Mouse (Mus musculus) limb, embryonic 13.5 days (tissue): ENCODE measurements around the gene Uggt1. TPM values are rescaled to one million over a fixed set of nuclear protein-coding genes. Genes with fewer than 3 reads are reported as not detected.

ENCODE experiments used
- ATAC-seq: fragments of 200-750 bp; cut with Nextera tagmentation; 2 replicates; pipeline ENCODE4 v1.8.0; 2017; ENCODE audit warnings: low read depth, moderate number of reproducible peaks, moderate TSS enrichment; ENCODE audit not compliant: low FRiP score
- H3K27ac ChIP-seq: fragments of 300-500 bp; sonication (generic); 2 replicates; pipeline ENCODE4 v1.5.1; 2015; ENCODE audit warnings: inconsistent platforms, mild to moderate bottlenecking, moderate library complexity
- H3K27me3 ChIP-seq: fragments of 300-500 bp; sonication (generic); 2 replicates; pipeline ENCODE4 v1.6.1; 2015; ENCODE audit warnings: mild to moderate bottlenecking, inconsistent platforms
- H3K36me3 ChIP-seq: fragments of 300-500 bp; sonication (generic); 2 replicates; pipeline ENCODE4 v1.6.1; 2015; ENCODE audit warnings: inconsistent platforms, mild to moderate bottlenecking, moderate library complexity
- H3K4me1 ChIP-seq: fragments of 300-500 bp; sonication (generic); 2 replicates; pipeline ENCODE4 v1.6.1; 2015; ENCODE audit warnings: inconsistent platforms
- H3K4me2 ChIP-seq: fragments of 300-500 bp; sonication (generic); replicated peaks from 2 replicates; pipeline ENCODE4 v1.6.1; 2015; ENCODE audit warnings: inconsistent platforms, mild to moderate bottlenecking, moderate library complexity
- H3K4me3 ChIP-seq: fragments of 300-500 bp; sonication (generic); 2 replicates; pipeline ENCODE4 v1.5.1; 2015; ENCODE audit warnings: moderate library complexity, mild to moderate bottlenecking, inconsistent platforms
- H3K9ac ChIP-seq: fragments of 300-500 bp; sonication (generic); 2 replicates; pipeline ENCODE4 v1.6.1; 2015; ENCODE audit warnings: mild to moderate bottlenecking, inconsistent platforms
- H3K9me3 ChIP-seq: fragments of 300-500 bp; sonication (generic); 2 replicates; pipeline ENCODE4 v1.6.1; 2016; ENCODE audit warnings: inconsistent platforms
- WGBS: fragments of 180-500 bp; shearing (Covaris S2); methylation state at CpG from one replicate; pipeline ENCODE4 v1.1.7; 2015; 5-methylcytosine and 5-hydroxymethylcytosine counted together
- polyA plus RNA-seq: library from polyadenylated mRNA; unstranded; fragments of >200 nt; fragmentation: Nextera tagmentation; extraction: Ambion mirVana; gene quantifications from 2 replicates; pipeline ENCODE4 v1.2.1, GENCODE M21; 2015

Gene Uggt1
- polyA plus RNA-seq: 52.4 and 54.6 TPM in 2 replicates

DNA sequence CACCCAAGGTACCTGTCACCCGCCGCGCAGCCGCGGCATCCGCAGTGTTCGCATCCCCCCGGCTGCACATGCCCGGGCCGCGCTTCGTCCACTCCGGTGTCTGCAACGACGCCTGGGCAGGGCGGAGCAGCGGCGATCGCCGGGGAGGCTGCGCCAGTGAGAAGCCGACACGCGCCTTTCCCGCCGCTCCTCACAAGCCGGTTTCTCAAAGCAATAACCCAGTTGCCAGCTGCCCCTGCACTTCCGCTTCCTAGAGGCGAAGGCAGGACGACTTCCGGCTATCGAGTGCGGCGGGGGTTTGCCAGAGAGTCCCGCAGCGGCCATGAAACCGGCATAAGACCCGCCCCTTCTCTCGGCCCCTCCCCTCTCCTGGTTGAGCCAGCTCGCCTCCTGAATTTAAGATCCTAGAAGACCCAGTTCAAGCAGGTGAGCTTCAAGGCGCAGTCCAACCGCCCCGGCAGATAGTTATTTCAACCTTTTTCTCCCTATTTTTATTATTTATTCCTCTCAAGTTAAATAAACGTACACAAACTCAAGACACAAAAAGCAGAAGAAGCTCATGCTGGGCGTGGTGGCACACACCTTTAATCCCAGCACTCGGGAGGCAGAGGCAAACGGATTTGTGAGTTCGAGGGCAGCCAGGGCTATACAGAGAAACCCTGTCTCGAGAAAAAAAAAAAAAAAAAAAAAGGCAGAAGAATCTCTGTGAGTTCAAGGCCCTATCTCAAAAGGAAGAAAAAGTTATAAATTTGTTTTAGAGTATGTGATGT, at the start of gene Uggt1:
Gene Uggt1, minus strand, starts transcription at position 663 of the 770 bp plus-strand sequence.
- Histone ChIP-seq H3K36me3 (no peaks in the 10 kb centered on the region), H3K9ac (peak within 1 kb of the TSS; percentile 86), H3K4me2 (peak within 1 kb of the TSS; percentile 86), H3K4me3 (peak within 1 kb of the TSS; percentile 95), H3K9me3 (no peaks in the 10 kb centered on the region), H3K27ac (peak within 1 kb of the TSS; percentile 73), H3K27me3 (no peaks in the 10 kb centered on the region), H3K4me1 (peaks cover 18% of the 10 kb centered on the region)
- peak; percentile 96 for ATAC-seq
- 3% methylated on average over 49 of the region's 49 CpGs for WGBS

GRCm38 (mm10) chr1:36293470-36293869, 49.0 kb upstream of the Uggt1 start:
- no peak overlapping the region for H3K4me3 ChIP-seq
- H3K36me3 ChIP-seq: no peaks in the 10 kb centered on the region
- no peak overlapping the region for H3K4me2 ChIP-seq
- H3K27ac ChIP-seq: no peak overlapping the region
- no peak overlapping the region for H3K9ac ChIP-seq
- H3K4me1 ChIP-seq: no peaks in the 10 kb centered on the region
- H3K27me3 ChIP-seq: peaks cover 17% of the 10 kb centered on the region
- H3K9me3 ChIP-seq: no peaks in the 10 kb centered on the region
- 91% methylated on average over 8 of the region's 8 CpGs for WGBS
- no peak for ATAC-seq

DNA sequence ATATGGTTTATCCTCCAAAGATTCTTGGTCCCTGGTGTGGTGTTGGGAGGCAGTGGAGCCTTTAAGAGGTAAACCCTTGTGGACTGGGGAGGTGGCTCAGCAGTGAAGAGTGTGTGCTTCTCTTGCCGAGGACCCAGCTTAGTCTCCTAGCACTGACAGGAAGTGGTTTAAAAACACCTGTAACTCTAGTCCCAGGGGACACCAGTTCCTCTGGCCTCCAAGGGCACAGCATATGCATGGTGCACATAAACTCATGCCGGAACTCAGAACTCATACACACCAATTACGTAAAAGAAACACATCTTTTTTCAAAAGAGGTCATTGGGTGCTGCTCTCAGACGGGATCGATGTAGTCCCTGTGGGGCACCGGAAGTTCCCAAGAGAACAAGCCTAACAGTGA, 37.3 kb upstream of the Uggt1 start:
- WGBS: 88% methylated on average over 6 of the region's 6 CpGs
- H3K9ac ChIP-seq: no peak overlapping the region
- H3K9me3 ChIP-seq: no peaks in the 10 kb centered on the region
- no peaks in the 10 kb centered on the region for H3K27me3 ChIP-seq
- H3K27ac ChIP-seq: no peak overlapping the region
- no peak overlapping the region for H3K4me2 ChIP-seq
- H3K36me3 ChIP-seq: no peaks in the 10 kb centered on the region
- H3K4me1 ChIP-seq: no peaks in the 10 kb centered on the region
- no peak overlapping the region for H3K4me3 ChIP-seq
- ATAC-seq: no peak

- Histone ChIP-seq H3K9ac (no peak overlapping the region), H3K27me3 (no peaks in the 10 kb centered on the region), H3K27ac (no peak overlapping the region), H3K9me3 (no peaks in the 10 kb centered on the region), H3K4me3 (no peak overlapping the region), H3K36me3 (no peaks in the 10 kb centered on the region), H3K4me1 (no peaks in the 10 kb centered on the region), H3K4me2 (no peak overlapping the region)
- ATAC-seq: no peak
- WGBS: 82% methylated on average over 3 of the region's 3 CpGs
These were observed 36.4 kb upstream of the Uggt1 start for GRCm38 (mm10) chr1:36280938-36281337.

DNA sequence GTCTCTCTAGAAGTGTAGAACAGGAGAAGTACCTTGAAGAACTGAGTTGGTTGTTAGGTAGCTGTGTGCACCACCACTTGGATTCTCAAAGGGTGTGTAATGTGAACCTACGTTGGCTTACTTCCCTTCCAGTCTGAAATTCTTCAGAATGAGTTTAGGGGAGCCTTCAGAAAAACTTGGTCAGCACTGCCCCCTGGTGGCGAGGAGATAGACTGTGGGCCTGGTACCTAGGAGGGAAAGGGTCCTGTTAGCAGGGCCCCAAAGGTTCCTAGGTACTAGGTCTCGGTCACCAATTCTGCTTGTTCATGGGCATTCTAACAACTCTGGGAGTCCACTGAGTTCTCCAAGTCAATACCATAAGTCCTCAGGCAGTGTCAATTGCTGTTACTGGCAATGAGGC, 34.7 kb upstream of the Uggt1 start:
- Histone ChIP-seq H3K4me1 (no peaks in the 10 kb centered on the region), H3K9ac (no peak overlapping the region), H3K4me2 (no peak overlapping the region), H3K9me3 (no peaks in the 10 kb centered on the region), H3K27ac (no peak overlapping the region), H3K27me3 (no peaks in the 10 kb centered on the region), H3K36me3 (no peaks in the 10 kb centered on the region), H3K4me3 (no peak overlapping the region)
- ATAC-seq: peak; percentile 38; the same call in 1 of the 2 replicates
- 22% methylated on average over 3 of the region's 3 CpGs for WGBS

DNA sequence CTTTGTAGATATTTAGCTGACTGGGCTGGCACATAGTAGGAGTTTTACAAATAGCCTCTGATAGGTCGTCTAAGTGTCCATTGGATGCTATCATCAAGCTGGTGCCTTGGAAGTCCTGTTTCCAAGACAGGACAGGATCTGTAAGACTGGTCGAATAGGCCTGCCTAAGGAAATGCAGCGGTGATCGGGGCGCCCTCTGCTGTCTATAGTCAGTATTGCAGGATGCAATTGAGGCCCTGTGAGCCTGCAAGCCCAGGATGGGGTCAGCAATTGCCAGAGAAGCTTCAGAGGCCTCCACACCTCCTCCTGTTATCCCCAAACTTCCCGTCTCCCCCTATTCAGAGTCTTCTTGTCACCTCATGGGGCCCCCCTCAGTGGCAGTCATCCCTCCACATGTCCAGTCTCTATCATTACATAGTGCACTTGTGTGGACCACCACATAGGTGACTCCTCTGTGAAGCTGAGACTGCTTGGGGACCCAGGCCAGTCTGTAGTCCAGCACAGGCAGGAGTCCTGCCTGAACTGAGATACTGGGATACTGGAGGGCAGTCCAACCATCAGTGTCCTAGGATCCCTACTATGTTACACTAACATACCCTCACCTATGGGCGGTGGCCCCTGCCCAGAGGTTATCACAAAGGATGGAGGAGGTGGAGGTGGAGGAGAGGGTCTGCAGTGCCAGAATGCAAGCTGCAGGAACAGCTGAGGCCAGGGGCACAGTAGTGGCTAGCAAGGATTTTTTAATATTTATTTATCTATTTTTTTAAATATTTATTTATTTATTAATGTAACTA, 32.9 kb upstream of the Uggt1 start:
- WGBS: 16% methylated on average over 7 of the region's 7 CpGs
- 0 out of 2 replicates have a peak, but pooled peaks cover 6% of the 10 kb centered on the region for H3K4me1 ChIP-seq
- H3K36me3 ChIP-seq: no peaks in the 10 kb centered on the region
- H3K9me3 ChIP-seq: no peaks in the 10 kb centered on the region
- no peak overlapping the region for H3K4me3 ChIP-seq
- H3K4me2 ChIP-seq: no peak overlapping the region
- no peak overlapping the region for H3K9ac ChIP-seq
- 0 out of 2 replicates have a peak, but pooled peaks have one; percentile 17 for ATAC-seq
- no peak overlapping the region for H3K27ac ChIP-seq
- H3K27me3 ChIP-seq: no peaks in the 10 kb centered on the region

- Histone ChIP-seq H3K27ac (no peak overlapping the region), H3K4me3 (no peak overlapping the region), H3K9ac (no peak overlapping the region), H3K9me3 (no peaks in the 10 kb centered on the region), H3K27me3 (peaks cover 6% of the 10 kb centered on the region; the same call in 1 of the 2 replicates), H3K36me3 (no peaks in the 10 kb centered on the region), H3K4me1 (0 out of 2 replicates have a peak, but pooled peaks cover 6% of the 10 kb centered on the region), H3K4me2 (no peak overlapping the region)
- ATAC-seq: no peak
- WGBS: 76% methylated on average over 13 of the region's 13 CpGs
These were observed 31.3 kb upstream of the Uggt1 start for GRCm38 (mm10) chr1:36275635-36276389.

DNA sequence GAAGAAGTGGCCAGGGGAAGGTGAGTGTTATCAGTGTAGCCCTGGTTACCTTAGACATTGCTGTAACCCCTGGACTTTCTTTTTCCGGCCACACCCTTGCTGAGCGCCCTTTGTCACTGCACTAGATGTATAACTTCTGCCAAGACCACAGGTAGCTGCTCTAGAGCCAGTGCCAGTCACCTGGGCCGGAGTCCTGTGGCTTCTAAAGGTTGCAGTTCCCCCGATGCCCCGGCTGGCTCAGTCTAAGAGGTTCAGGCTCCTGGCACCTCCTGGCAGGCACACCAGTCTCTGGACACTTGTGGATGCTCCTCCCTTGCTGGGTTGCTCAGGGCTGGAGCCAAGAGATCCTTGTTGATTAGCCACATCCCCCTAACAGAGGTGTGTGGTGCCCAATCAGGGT, 29.9 kb upstream of the Uggt1 start, which contains the start of gene Neurl3:
Gene Neurl3, minus strand, starts transcription at position 225 of the 400 bp plus-strand sequence.
- peaks cover 19% of the 10 kb centered on the region for H3K27me3 ChIP-seq
- H3K4me1 ChIP-seq: 0 out of 2 replicates have a peak, but pooled peaks cover 8% of the 10 kb centered on the region
- H3K27ac ChIP-seq: no peak within 1 kb of the TSS
- no peak for ATAC-seq
- H3K4me3 ChIP-seq: no peak within 1 kb of the TSS
- no peaks in the 10 kb centered on the region for H3K9me3 ChIP-seq
- WGBS: 89% methylated on average over 5 of the region's 5 CpGs
- peak within 1 kb of the TSS; percentile 12; the same call in 1 of the 2 replicates for H3K4me2 ChIP-seq
- no peaks in the 10 kb centered on the region for H3K36me3 ChIP-seq
- peak within 1 kb of the TSS; percentile 19; the same call in 1 of the 2 replicates for H3K9ac ChIP-seq

GRCm38 (mm10) chr1:36273288-36273687, 28.8 kb upstream of the Uggt1 start:
- Histone ChIP-seq H3K4me3 (no peak overlapping the region), H3K27me3 (peaks cover 31% of the 10 kb centered on the region), H3K4me2 (peak overlapping the region; percentile 12; the same call in 1 of the 2 replicates), H3K27ac (no peak overlapping the region), H3K36me3 (no peaks in the 10 kb centered on the region), H3K9me3 (no peaks in the 10 kb centered on the region), H3K4me1 (0 out of 2 replicates have a peak, but pooled peaks cover 13% of the 10 kb centered on the region), H3K9ac (no peak overlapping the region)
- 9% methylated on average over 9 of the region's 9 CpGs for WGBS
- ATAC-seq: no peak

DNA sequence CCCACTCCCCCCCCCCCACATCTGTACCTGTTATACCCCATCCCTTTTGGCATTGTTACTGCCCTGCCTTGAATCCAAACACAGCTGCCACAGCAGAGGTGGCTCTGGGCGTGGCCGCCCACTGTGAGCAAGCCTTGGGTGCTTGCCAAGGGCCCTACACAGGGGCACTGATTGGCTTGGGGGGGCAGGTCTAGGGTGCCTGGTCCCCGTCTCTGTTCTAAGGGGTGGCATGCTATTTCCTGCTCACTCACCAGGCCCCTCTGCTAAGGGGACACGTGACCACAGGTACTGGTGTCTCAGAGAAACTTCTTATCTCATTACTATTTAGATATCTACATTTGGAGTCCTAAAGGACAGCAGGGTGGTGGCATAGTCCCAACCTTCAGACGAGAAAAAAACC, 28.0 kb upstream of the Uggt1 start:
- 64% methylated on average over 5 of the region's 5 CpGs for WGBS
- ATAC-seq: no peak
- H3K27ac ChIP-seq: no peak overlapping the region
- H3K4me3 ChIP-seq: no peak overlapping the region
- H3K9ac ChIP-seq: no peak overlapping the region
- no peaks in the 10 kb centered on the region for H3K36me3 ChIP-seq
- H3K4me1 ChIP-seq: 0 out of 2 replicates have a peak, but pooled peaks cover 13% of the 10 kb centered on the region
- no peaks in the 10 kb centered on the region for H3K9me3 ChIP-seq
- H3K27me3 ChIP-seq: peaks cover 37% of the 10 kb centered on the region
- no peak overlapping the region for H3K4me2 ChIP-seq

GRCm38 (mm10) chr1:36271516-36272230, 27.2 kb upstream of the Uggt1 start:
- Histone ChIP-seq H3K4me1 (0 out of 2 replicates have a peak, but pooled peaks cover 13% of the 10 kb centered on the region), H3K4me2 (no peak overlapping the region), H3K4me3 (no peak overlapping the region), H3K27me3 (peaks cover 39% of the 10 kb centered on the region), H3K36me3 (no peaks in the 10 kb centered on the region), H3K9me3 (no peaks in the 10 kb centered on the region), H3K27ac (no peak overlapping the region), H3K9ac (no peak overlapping the region)
- 80% methylated on average over 8 of the region's 8 CpGs for WGBS
- ATAC-seq: no peak
